Mouse (Mus musculus) kidney, postnatal 0 days (tissue): ENCODE measurements around the gene Egfl7. TPM values are rescaled to one million over a fixed set of nuclear protein-coding genes. Genes with fewer than 3 reads are reported as not detected.

Experiments
- ATAC-seq: fragments of 200-750 bp; cut with Nextera tagmentation; replicated peaks from 2 replicates; pipeline ENCODE4 v1.8.0; 2017; ENCODE audit warnings: low read depth, moderate number of reproducible peaks, moderate TSS enrichment, moderate library complexity; ENCODE audit not compliant: low FRiP score
- DNase-seq: peaks from one replicate; pipeline ENCODE4 v3.0.0-alpha.2; 2016; ENCODE audit warnings: low spot score
- H3K27ac ChIP-seq: fragments of 300-500 bp; sonication (generic); 2 replicates; pipeline ENCODE4 v1.5.1; 2014; ENCODE audit warnings: mild to moderate bottlenecking
- H3K27me3 ChIP-seq: fragments of 300-500 bp; sonication (generic); 2 replicates; pipeline ENCODE4 v1.6.1; 2014; ENCODE audit warnings: low read length, mixed read lengths; ENCODE audit not compliant: insufficient read depth
- H3K36me3 ChIP-seq: fragments of 300-500 bp; sonication (generic); 2 replicates; pipeline ENCODE4 v1.6.1; 2014; ENCODE audit warnings: low read length, mixed read lengths; ENCODE audit not compliant: insufficient read depth
- H3K4me1 ChIP-seq: fragments of 300-500 bp; sonication (generic); replicated peaks from 2 replicates; pipeline ENCODE4 v1.6.1; 2014; ENCODE audit warnings: antibody characterized with exemption, low read length, mixed read lengths; ENCODE audit not compliant: insufficient read depth
- H3K4me2 ChIP-seq: fragments of 300-500 bp; sonication (generic); 2 replicates; pipeline ENCODE4 v1.6.1; 2014; ENCODE audit warnings: mild to moderate bottlenecking, low read length, moderate library complexity, mixed read lengths
- H3K4me3 ChIP-seq: fragments of 300-500 bp; sonication (generic); replicated peaks from 2 replicates; pipeline ENCODE4 v1.5.1; 2014; ENCODE audit warnings: low read depth, low read length
- H3K9ac ChIP-seq: fragments of 300-500 bp; sonication (generic); 2 replicates; pipeline ENCODE4 v1.6.1; 2014; ENCODE audit warnings: low read depth, low read length
- H3K9me3 ChIP-seq: fragments of 300-500 bp; sonication (generic); replicated peaks from 2 replicates; pipeline ENCODE4 v1.6.1; 2016; ENCODE audit warnings: low read length, inconsistent platforms, mixed read lengths
- CTCF ChIP-seq: IDR thresholded peaks from 2 replicates; pipeline ENCODE4 v1.5.1; 2016; ENCODE audit warnings: antibody characterized with exemption, low read depth, mild to moderate bottlenecking, moderate library complexity
- WGBS: fragments of 180-500 bp; shearing (Covaris S2); extraction: QIAGEN DNeasy Blood & Tissue Kit; methylation state at CpG from one replicate; pipeline ENCODE4 v1.1.7; 2014; 5-methylcytosine and 5-hydroxymethylcytosine counted together
- polyA plus RNA-seq: library from polyadenylated mRNA; unstranded; fragments of >200 nt; fragmentation: Nextera tagmentation; extraction: Ambion mirVana; gene quantifications from 2 replicates; pipeline ENCODE4 v1.2.1, GENCODE M21; 2015

Egfl7 gene
- polyA plus RNA-seq, 1 experiment from 2014 or later = 211 TPM

DNA sequence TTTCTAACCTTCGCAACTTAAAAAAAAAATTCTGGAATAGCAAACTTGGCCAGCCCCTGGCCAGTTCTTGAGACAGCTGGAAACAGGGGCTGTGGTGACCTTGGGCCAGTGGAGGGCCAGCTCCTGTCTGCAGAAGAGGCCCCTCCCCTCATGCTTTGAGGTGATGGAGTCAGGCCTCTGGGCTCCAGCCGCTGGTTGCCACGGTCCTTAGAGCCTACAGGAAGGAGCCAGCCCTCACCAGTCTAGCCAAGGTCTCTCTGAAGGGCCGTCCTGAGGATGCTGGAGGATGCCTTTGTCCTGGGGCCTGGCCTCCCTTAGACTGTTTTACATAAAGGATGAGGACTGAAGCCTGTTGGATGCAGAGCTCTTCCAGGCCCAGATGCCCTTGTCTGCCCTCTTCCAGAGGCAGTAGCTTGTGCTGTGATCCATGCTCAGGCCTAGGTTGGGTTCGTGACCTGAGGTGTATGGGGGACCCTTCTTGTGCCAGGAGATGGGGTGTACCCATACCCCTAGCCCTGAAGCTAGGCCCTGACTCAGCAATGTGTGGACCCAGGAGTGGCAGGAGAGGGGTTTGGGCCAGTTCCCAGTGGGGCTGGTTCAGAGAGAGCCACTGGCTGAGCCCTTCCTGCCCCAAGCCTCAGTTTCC lies 49.1 kb downstream of the Egfl7 start:
- H3K27me3 ChIP-seq = no peaks in the 10 kb centered on the region
- peak overlapping the region; percentile 80 for H3K4me2 ChIP-seq
- no peaks in the 10 kb centered on the region for H3K36me3 ChIP-seq
- H3K27ac ChIP-seq = peak overlapping the region; percentile 43; the same call in 1 of the 2 replicates
- H3K9ac ChIP-seq = peak overlapping the region; percentile 71
- DNase-seq (no peak), ATAC-seq (peak; percentile 57)
- 26% methylated on average over 5 of the region's 5 CpGs for WGBS
- TF ChIP-seq CTCF = no peak
- H3K9me3 ChIP-seq = no peaks in the 10 kb centered on the region
- peak overlapping the region; percentile 62 for H3K4me3 ChIP-seq
- H3K4me1 ChIP-seq = peaks cover 15% of the 10 kb centered on the region

- no peaks in the 10 kb centered on the region for H3K9me3 ChIP-seq
- whole genome bisulfite sequencing = 60% methylated on average over 16 of the region's 16 CpGs
- H3K9ac ChIP-seq = no peak overlapping the region
- TF ChIP-seq CTCF = no peak
- ATAC-seq = no peak
- H3K36me3 ChIP-seq = peaks cover 22% of the 10 kb centered on the region
- no peak overlapping the region for H3K4me3 ChIP-seq
- no peak overlapping the region for H3K27ac ChIP-seq
- H3K4me2 ChIP-seq = no peak overlapping the region
- H3K27me3 ChIP-seq = no peaks in the 10 kb centered on the region
- peaks cover 12% of the 10 kb centered on the region for H3K4me1 ChIP-seq
- DNase-seq = no peak
These were observed 53.0 kb downstream of the Egfl7 start for GRCm38 (mm10) chr2:26632541-26633395.

DNA sequence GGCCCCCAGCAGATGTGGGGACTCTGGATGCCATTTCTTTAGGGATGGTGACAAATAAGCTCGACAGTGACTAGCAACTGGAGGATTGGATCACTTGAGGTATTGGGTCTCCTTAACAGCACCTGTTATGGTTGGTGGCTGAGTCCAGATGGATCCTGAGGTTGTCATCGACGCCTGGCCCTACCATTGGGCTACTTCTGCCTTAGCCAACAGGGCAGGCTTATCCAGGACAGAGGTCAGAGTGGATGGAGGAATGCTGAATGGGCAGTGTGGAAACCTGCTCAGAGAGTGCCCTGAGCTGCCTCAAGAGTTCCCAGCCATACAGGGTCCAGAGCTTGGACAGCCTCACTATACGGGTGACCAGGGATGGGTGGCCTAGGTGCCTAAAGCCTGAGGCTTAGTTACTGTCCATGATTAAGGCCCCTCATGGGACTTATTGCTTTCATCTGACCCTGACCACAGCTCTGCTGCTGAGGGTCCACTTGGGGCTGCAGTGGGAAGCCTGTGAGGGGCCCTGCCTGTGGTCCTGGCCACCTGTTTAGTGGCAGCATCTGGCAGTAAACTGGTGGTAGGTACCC lies 54.2 kb downstream of the Egfl7 start:
- Histone ChIP-seq H3K9ac (no peak overlapping the region), H3K36me3 (peaks cover 22% of the 10 kb centered on the region), H3K4me2 (no peak overlapping the region), H3K9me3 (no peaks in the 10 kb centered on the region), H3K27me3 (no peaks in the 10 kb centered on the region), H3K4me1 (peaks cover 9% of the 10 kb centered on the region), H3K27ac (no peak overlapping the region), H3K4me3 (no peak overlapping the region)
- no peak for DNase-seq
- 67% methylated on average over 4 of the region's 4 CpGs for WGBS
- no peak for ATAC-seq
- TF ChIP-seq CTCF = no peak

DNA sequence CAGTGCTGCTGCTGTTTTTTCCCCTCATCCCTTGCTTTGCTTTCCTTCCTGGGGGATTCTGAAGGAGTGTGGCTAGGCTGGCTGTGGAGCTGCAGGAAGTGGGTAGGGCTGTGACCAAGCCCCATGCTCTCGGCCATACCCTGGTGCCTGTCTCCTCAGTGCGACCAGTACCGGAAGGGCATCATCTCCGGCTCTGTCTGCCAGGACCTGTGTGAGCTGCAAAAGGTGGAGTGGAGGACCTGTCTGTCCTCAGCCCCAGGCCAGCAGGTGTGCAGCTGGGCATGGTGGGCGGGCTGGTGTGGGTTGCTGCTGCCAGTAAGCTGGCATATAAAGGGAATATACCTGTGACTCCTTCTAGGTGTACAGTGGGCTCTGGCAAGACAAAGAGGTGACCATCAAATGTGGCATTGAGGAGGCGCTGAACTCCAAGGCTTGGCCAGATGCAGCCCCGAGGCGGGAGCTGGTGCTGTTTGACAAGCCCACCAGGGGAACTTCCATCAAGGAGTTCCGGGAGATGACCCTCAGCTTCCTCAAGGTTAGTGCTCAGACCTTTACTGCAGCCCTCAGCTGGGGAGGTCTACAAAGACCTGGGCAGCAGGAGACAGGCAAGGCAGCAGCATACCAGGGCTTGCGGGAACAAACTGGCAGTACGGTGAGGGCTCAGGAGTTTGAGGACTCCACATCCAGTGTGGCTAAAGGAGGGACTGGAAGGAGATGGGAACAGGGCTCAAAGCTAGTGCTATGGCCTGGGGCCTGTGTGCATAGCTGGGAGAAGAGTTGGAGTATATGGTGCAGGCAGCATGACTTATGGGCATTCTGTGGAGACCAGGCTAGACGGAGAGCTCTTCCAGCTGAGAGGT lies 55.0 kb downstream of the Egfl7 start:
- WGBS = 56% methylated on average over 12 of the region's 12 CpGs
- no peak for ATAC-seq
- no peak for TF ChIP-seq CTCF

DNA sequence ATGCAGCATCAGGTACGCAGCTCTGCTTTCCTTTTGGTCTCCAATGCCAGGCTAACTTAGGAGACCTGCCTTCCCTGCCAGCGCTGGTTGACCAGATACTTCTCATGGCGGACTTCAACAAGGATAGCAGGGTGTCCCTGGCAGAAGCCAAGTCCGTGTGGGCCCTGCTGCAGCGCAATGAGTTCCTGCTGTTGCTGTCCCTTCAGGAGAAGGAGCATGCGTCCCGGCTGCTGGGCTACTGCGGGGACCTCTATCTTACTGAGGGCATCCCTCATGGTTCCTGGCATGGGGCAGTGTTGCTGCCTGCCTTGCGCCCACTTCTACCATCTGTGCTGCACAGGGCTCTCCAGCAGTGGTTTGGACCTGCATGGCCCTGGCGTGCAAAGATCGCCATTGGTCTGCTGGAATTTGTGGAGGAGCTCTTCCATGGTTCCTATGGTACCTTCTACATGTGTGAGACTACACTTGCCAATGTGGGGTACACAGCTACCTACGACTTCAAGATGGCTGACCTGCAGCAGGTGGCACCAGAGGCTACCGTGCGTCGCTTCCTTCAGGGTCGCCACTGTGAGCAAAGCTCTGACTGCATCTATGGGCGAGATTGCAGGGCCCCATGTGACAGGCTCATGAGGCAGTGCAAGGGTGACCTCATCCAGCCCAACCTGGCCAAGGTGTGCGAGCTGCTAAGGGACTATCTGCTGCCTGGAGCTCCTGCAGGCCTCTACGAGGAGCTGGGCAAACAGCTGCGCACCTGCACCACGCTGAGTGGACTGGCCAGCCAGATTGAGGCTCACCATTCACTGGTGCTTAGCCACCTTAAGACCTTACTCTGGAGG lies 55.9 kb downstream of the Egfl7 start:
- DNase-seq (no peak), ATAC-seq (no peak)
- no peak for TF ChIP-seq CTCF
- no peak overlapping the region for H3K4me3 ChIP-seq
- WGBS = 75% methylated on average over 21 of the region's 21 CpGs
- H3K9ac ChIP-seq = no peak overlapping the region
- no peak overlapping the region for H3K4me2 ChIP-seq
- H3K36me3 ChIP-seq = peaks cover 22% of the 10 kb centered on the region
- H3K9me3 ChIP-seq = no peaks in the 10 kb centered on the region
- peaks cover 8% of the 10 kb centered on the region; the same call in 1 of the 2 replicates for H3K4me1 ChIP-seq
- no peak overlapping the region for H3K27ac ChIP-seq
- no peaks in the 10 kb centered on the region for H3K27me3 ChIP-seq

More for the DNA sequence above, 55.0 kb downstream of the Egfl7 start:
- H3K4me1 ChIP-seq = peaks cover 8% of the 10 kb centered on the region; the same call in 1 of the 2 replicates
- H3K4me3 ChIP-seq = no peak overlapping the region
- no peaks in the 10 kb centered on the region for H3K27me3 ChIP-seq
- H3K27ac ChIP-seq = no peak overlapping the region
- no peaks in the 10 kb centered on the region for H3K9me3 ChIP-seq
- H3K36me3 ChIP-seq = peaks cover 22% of the 10 kb centered on the region
- no peak overlapping the region for H3K9ac ChIP-seq
- no peak for DNase-seq
- H3K4me2 ChIP-seq = no peak overlapping the region
